Mouse (Mus musculus) kidney, embryonic 15.5 days (tissue): Measurements from ENCODE around the gene H2-DMb2. TPM values are rescaled to one million over a fixed set of nuclear protein-coding genes. Genes with fewer than 3 reads are reported as not detected.
A peak's percentile ranks its signal among the peaks of the same experiment; 100 is the strongest.

Source experiments
- ATAC-seq: fragments of 200-750 bp; cut with Nextera tagmentation; replicated peaks from 2 replicates; pipeline ENCODE4 v1.8.0; 2017; ENCODE audit warnings: moderate TSS enrichment; ENCODE audit not compliant: low FRiP score
- H3K27ac ChIP-seq: fragments of 300-500 bp; sonication (generic); 2 replicates; pipeline ENCODE4 v1.5.1; 2015; ENCODE audit warnings: mild to moderate bottlenecking, inconsistent platforms
- H3K27me3 ChIP-seq: fragments of 300-500 bp; sonication (generic); 2 replicates; pipeline ENCODE4 v1.6.1; 2015; ENCODE audit warnings: inconsistent platforms
- H3K36me3 ChIP-seq: fragments of 300-500 bp; sonication (generic); 2 replicates; pipeline ENCODE4 v1.6.1; 2015; ENCODE audit warnings: inconsistent platforms
- H3K4me1 ChIP-seq: fragments of 300-500 bp; sonication (generic); 2 replicates; pipeline ENCODE4 v1.6.1; 2015; ENCODE audit warnings: inconsistent platforms
- H3K4me2 ChIP-seq: fragments of 300-500 bp; sonication (generic); 2 replicates; pipeline ENCODE4 v1.6.1; 2015; ENCODE audit warnings: moderate library complexity, mild to moderate bottlenecking, inconsistent platforms
- H3K4me3 ChIP-seq: fragments of 300-500 bp; sonication (generic); replicated peaks from 2 replicates; pipeline ENCODE4 v1.5.1; 2015; ENCODE audit warnings: mild to moderate bottlenecking, inconsistent platforms
- H3K9ac ChIP-seq: fragments of 300-500 bp; sonication (generic); 2 replicates; pipeline ENCODE4 v1.6.1; 2015; ENCODE audit warnings: mild to moderate bottlenecking, inconsistent platforms
- H3K9me3 ChIP-seq: fragments of 300-500 bp; sonication (generic); replicated peaks from 2 replicates; pipeline ENCODE4 v1.6.1; 2016; ENCODE audit warnings: inconsistent platforms
- WGBS: fragments of 180-500 bp; shearing (Covaris S2); methylation state at CpG from one replicate; pipeline ENCODE4 v1.1.7; 2015; ENCODE audit warnings: mixed read lengths; 5-methylcytosine and 5-hydroxymethylcytosine counted together
- polyA plus RNA-seq: library from polyadenylated mRNA; unstranded; fragments of >200 nt; fragmentation: Nextera tagmentation; extraction: Ambion mirVana; gene quantifications from 2 replicates; pipeline ENCODE4 v1.2.1, GENCODE M21; 2015

The H2-DMb2 gene
- polyA plus RNA-seq, 1 experiment from 2014 or later, result 25.3 TPM

DNA sequence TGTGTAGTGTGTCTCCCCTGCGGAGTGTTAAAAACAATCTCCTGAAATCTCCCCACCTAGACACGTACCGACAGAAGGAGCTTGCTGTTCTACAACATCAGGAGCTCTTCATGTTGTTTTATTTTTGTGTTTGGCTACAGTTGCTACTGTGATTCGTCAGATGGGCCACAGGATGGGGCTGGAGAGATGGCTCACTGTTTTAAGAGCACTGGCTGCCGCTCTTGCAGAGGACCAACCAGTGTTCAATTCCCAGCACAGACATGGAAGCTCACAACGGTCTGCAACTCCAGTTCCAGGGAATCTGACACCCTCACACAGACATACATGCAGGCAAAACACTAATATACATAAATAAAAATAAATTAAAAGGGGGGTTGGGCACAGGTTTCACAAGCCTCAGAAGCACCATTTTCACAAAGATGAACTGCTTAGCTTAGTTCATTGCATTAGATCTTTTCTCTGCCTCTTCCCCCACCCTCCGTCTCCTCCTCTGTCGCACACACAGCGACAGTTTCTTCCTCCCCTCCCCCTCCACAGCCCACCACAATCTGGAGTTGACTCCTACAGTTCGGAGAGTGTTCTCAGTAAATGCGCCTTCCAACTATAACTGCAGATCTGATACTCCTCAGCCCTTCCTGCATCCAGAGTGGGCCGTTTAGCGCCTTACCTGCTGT is 14.7 kb upstream of the H2-DMb2 start:
- H3K27me3 ChIP-seq, result no peaks in the 10 kb centered on the region
- H3K4me3 ChIP-seq, result peak overlapping the region; percentile 10; the same call in 1 of the 2 replicates
- H3K27ac ChIP-seq, result peak overlapping the region; percentile 33; the same call in 1 of the 2 replicates
- H3K36me3 ChIP-seq, result no peaks in the 10 kb centered on the region
- peaks cover 63% of the 10 kb centered on the region for H3K4me1 ChIP-seq
- WGBS, result 27% methylated on average over 13 of the region's 13 CpGs
- ATAC-seq, result no peak
- H3K9me3 ChIP-seq, result no peaks in the 10 kb centered on the region
- H3K9ac ChIP-seq, result no peak overlapping the region
- H3K4me2 ChIP-seq, result peak overlapping the region; percentile 46

DNA sequence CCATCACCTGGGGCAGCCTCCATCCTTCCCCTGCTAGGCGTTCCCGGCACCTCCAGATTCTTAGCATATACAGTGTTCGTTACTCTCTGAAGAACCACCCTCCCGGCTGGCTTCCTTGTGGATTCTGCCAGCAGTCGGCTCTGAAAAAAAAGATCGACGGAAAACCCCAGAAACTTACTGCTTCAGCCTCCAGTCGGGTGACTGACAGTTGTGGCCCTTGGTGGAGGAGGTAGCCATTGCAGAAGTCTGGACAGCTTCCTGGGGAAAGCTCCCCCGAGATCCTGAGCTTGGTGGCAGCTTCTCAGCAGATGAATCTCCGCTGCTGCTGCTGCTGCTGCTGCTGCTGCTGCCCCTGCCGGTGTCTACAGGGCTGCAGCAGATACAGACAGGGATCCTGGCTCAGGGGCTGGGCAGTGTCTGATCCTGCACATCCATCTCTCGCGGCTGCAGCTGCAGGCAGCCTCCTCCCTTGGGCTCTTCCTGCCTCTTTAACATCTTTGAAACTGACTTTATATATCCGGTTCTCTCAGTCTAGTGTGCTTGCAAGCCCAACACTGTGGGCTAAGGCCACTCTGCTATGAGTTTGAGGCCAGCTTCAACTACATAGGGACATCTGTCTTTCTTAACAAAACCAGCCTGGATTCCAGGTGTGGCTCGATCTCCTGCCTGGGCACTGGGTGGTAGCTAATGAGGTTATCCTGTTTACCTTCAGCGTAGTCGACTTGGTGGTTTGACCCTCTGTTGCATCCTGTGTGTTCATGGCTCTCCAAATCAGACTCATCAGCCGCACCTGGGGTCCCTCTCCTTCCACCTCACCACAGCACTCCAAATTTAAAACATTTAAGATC is 13.9 kb upstream of the H2-DMb2 start:
- peak overlapping the region; percentile 10; the same call in 1 of the 2 replicates for H3K4me3 ChIP-seq
- WGBS, result 19% methylated on average over 18 of the region's 18 CpGs
- H3K27me3 ChIP-seq, result no peaks in the 10 kb centered on the region
- H3K4me1 ChIP-seq, result peaks cover 56% of the 10 kb centered on the region
- ATAC-seq, result no peak
- no peaks in the 10 kb centered on the region for H3K9me3 ChIP-seq
- no peak overlapping the region for H3K9ac ChIP-seq
- no peaks in the 10 kb centered on the region for H3K36me3 ChIP-seq
- H3K4me2 ChIP-seq, result peak overlapping the region; percentile 46
- peak overlapping the region; percentile 33 for H3K27ac ChIP-seq

DNA sequence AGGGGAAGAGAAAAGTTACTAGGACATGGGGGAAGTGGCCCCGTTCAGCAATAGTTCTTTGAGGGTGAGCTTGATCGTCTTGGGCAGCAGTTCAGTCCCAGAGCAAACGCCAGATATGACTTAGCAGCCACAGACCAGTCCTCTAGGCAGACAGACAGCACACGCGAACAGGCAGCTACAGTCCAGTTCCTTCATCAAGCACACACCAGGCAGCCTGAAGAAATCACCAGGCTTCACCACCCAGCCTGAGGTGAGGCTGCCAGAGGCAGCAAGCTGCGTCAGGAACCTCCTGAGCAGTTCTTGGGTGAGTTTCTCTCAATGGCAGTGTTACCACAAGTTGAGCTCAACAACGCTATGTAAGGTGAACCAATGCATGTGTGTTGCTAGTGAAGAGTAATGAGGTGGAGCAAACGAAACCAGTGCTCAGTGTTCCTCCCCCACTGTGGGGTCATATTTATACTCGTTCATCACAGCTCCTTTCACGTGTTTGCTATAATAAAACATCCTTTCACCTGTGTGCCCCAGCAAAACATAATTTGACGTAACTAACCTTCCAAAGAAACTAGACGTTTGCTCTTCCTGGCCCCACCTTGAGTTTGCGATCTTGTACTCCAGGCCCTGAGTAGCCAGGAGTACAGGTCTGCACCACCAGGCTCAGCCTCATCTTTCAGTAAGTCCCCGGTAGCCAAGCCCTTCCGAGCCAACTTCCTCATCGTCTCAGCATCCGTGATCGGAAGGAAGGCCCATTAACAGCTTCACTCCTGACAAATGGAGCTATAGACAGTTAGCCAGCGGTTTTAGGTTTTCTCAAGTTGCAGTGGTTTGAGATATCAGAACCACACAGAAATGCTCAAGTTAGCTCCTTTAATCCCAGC is 12.8 kb upstream of the H2-DMb2 start:
- H3K27me3 ChIP-seq, result no peaks in the 10 kb centered on the region
- 52% methylated on average over 19 of the region's 19 CpGs for WGBS

DNA sequence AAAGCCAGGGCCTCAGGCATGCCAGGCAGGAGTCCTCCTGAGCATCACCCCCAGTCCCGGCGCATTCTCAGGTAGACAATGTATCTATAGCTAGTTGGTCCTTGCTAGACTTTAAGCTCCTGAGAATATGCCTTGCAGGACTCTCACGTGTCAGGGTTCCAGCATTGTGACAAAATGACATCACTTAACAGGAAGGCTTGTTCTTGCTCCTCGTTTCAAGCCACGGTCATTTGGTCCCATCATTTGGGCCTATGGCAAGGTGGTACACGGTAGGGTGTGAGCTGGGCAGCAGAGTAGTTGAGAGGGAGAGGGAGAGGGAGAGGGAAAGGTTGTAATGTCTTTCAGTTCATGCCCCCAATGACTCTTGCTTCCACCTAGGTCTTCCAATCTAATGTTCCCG is 11.2 kb upstream of the H2-DMb2 start:
- H3K9me3 ChIP-seq, result no peaks in the 10 kb centered on the region
- peaks cover 44% of the 10 kb centered on the region for H3K4me1 ChIP-seq
- no peaks in the 10 kb centered on the region for H3K36me3 ChIP-seq
- no peak overlapping the region for H3K9ac ChIP-seq
- 81% methylated on average over 7 of the region's 7 CpGs for WGBS
- H3K27me3 ChIP-seq, result peaks cover 6% of the 10 kb centered on the region
- no peak overlapping the region for H3K4me3 ChIP-seq
- ATAC-seq, result no peak
- no peak overlapping the region for H3K4me2 ChIP-seq
- no peak overlapping the region for H3K27ac ChIP-seq

More for the DNA sequence above, 12.8 kb upstream of the H2-DMb2 start:
- Histone ChIP-seq H3K9ac (no peak overlapping the region), H3K36me3 (no peaks in the 10 kb centered on the region), H3K4me1 (peaks cover 47% of the 10 kb centered on the region), H3K27ac (no peak overlapping the region), H3K4me3 (no peak overlapping the region), H3K9me3 (no peaks in the 10 kb centered on the region), H3K4me2 (no peak overlapping the region)
- ATAC-seq, result no peak

DNA sequence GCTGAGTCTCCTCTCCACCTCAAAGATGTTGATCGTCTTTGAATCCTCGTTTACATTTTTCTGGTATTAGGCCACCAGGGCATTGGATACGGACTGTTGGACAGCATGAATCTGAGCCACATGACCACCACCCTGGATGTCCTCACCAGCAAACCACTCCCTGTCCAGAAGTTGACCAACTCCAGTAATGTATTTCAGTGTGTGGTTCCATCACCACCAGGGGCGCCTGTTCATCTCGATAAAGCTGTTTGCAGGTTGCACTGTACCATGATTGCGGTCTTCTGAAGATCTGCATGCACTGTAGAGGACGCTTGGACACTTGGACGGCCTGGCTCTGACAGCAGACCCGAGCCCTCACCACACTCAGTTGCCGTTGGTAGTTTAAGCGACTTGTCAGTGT is 9.8 kb upstream of the H2-DMb2 start:
- Histone ChIP-seq H3K9ac (no peak overlapping the region), H3K27me3 (peaks cover 19% of the 10 kb centered on the region), H3K36me3 (no peaks in the 10 kb centered on the region), H3K4me3 (no peak overlapping the region), H3K4me1 (peaks cover 31% of the 10 kb centered on the region), H3K9me3 (no peaks in the 10 kb centered on the region), H3K27ac (no peak overlapping the region), H3K4me2 (no peak overlapping the region)
- ATAC-seq, result no peak
- 84% methylated on average over 11 of the region's 11 CpGs for WGBS

DNA sequence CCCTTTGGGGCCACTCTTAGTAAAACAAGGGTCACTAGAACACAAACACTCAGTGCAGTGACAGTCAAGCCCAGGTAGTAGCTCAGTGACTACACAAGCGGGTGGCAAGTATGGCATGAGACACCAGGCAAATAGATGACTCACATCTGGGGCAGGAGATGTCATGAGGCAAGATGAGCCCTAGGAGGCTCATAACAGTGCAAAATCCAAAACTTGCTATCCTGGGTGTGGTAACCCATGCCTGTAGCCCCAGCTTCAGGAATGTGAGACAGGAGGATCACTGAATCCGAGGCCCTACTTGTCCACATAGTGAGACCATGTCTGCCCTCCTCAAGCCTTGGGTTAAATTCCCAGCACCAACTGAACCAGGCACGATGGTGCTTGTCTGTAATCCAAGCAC is 8.7 kb upstream of the H2-DMb2 start:
- ATAC-seq, result no peak
- WGBS, result 75% methylated on average over 3 of the region's 3 CpGs

DNA sequence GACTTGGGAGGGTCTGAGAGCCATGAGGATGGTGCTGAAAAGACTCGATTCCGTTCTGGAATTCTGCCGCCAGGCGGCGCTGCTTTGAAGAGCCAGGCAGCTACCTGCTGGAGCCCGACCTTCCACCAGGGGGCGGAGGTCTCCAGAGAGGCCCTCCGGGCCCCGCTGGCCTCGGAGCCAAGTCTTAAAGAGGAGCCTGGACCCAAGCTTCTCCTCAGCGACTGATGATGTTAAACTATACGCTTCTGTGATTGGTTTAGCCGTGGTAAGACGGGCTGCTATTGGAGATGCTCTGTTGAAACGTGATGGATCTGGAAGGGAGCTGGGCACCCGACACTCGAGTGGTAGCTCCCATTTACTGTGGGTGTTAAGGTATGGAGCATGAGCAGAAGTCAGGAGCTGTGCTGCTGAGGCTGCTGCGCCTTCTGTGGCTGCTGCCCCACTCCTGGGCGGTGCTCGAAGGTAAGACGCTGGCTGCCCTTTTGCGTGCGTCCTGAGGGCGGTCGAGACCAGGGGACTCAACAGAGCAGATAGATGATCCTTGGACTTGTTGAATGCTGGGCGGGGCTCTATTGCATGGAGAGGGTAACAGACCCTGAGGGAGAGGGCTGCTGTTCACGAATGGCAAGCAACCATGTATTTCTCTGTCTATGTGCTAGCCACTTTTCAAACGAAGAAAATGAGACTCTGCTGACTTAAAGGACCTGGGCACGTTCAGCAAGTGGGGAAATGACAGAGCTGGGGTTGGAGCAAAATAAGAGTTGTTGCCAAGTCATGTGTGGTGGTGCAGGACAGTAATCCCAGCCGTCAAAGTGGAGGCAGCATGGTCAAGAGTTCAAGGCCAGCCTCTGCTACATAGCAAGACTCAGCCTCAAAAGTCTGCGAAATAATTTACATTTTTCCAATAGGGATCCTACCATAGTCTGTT is 7.5 kb upstream of the H2-DMb2 start:
- peak overlapping the region; percentile 80 for H3K4me2 ChIP-seq
- no peaks in the 10 kb centered on the region for H3K36me3 ChIP-seq
- peaks cover 22% of the 10 kb centered on the region for H3K4me1 ChIP-seq
- peak overlapping the region; percentile 37; the same call in 1 of the 2 replicates for H3K9ac ChIP-seq
- peak overlapping the region; percentile 46 for H3K4me3 ChIP-seq
- WGBS, result 5% methylated on average over 31 of the region's 31 CpGs
- H3K27ac ChIP-seq, result peak overlapping the region; percentile 33; the same call in 1 of the 2 replicates
- no peaks in the 10 kb centered on the region for H3K9me3 ChIP-seq
- H3K27me3 ChIP-seq, result peaks cover 38% of the 10 kb centered on the region
- ATAC-seq, result peak; percentile 97

More for the DNA sequence above, 8.7 kb upstream of the H2-DMb2 start:
- Histone ChIP-seq H3K4me1 (peaks cover 27% of the 10 kb centered on the region), H3K27ac (no peak overlapping the region), H3K27me3 (peaks cover 30% of the 10 kb centered on the region), H3K9ac (no peak overlapping the region), H3K4me2 (no peak overlapping the region), H3K36me3 (no peaks in the 10 kb centered on the region), H3K9me3 (no peaks in the 10 kb centered on the region), H3K4me3 (no peak overlapping the region)

DNA sequence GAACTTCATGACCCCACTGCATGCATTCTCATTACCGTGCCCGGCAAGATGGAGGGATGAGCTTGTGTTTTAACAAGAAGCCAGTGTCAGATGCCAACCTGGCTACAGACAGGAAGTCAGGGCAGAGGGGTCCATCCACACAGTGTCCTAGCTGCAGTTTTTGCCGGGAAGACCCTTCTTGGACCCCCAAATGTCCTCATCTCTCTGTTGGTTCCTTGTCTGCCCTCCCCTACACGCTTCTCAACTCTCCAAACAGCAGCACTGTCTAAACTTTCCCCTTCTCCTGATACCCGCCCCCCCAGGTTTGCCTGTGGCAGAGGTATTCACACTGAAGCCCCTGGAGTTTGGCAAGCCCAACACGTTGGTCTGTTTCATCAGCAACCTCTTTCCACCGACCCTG is 5.5 kb upstream of the H2-DMb2 start:
- no peak for ATAC-seq
- H3K4me3 ChIP-seq, result no peak overlapping the region
- H3K36me3 ChIP-seq, result no peaks in the 10 kb centered on the region
- H3K9me3 ChIP-seq, result no peaks in the 10 kb centered on the region
- H3K4me2 ChIP-seq, result no peak overlapping the region
- H3K27ac ChIP-seq, result no peak overlapping the region
- no peak overlapping the region for H3K9ac ChIP-seq
- H3K27me3 ChIP-seq, result peaks cover 53% of the 10 kb centered on the region
- WGBS, result 68% methylated on average over 7 of the region's 7 CpGs
- H3K4me1 ChIP-seq, result peaks cover 23% of the 10 kb centered on the region

DNA sequence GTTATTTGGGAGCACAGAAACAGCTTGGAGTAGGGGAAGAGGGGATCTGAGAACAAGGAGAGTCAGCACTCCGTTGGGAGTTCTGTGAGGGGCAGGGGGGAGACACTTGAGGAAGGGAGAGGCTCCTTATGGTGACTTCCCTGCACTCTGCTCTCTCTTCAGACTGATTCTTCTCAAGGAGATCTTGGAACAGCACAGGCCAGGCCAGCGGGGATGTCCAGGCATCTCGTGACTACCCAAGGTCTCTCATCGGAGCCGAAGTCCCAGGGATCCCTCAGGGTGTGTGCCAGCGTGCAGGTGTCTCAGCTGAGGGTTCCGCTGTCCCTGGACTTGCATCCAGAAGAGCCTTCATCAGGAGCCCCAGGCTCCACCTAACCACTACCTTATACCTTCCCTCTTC is 4.5 kb upstream of the H2-DMb2 start:
- Histone ChIP-seq H3K27me3 (peaks cover 53% of the 10 kb centered on the region), H3K9me3 (no peaks in the 10 kb centered on the region), H3K27ac (no peak overlapping the region), H3K4me3 (no peak overlapping the region), H3K4me1 (peaks cover 31% of the 10 kb centered on the region), H3K9ac (peak overlapping the region; percentile 30; the same call in 1 of the 2 replicates), H3K36me3 (no peaks in the 10 kb centered on the region), H3K4me2 (peak overlapping the region; percentile 63)
- no peak for ATAC-seq
- 80% methylated on average over 7 of the region's 7 CpGs for WGBS

DNA sequence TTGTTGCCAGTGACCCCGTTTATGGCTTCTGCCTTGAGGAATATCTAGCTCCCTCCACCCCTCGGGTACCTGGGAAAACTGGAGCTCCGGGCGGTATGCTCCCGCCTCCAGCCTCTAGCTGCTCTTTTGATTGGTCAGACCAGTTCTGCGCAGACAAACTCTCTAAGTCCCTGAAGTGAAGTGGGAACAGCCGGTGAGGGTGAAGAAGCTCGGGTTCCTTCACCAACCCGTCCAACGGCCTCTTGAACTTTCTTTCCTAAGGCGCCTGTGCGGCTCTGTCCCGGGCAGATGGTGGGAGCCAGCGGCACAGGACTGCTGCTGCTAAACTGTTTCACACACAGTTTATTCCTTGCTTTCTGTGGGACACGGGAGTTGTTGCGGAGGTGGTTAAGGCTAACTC is 3.7 kb upstream of the H2-DMb2 start:
- peaks cover 31% of the 10 kb centered on the region for H3K4me1 ChIP-seq
- peaks cover 53% of the 10 kb centered on the region for H3K27me3 ChIP-seq
- no peak overlapping the region for H3K27ac ChIP-seq
- no peaks in the 10 kb centered on the region for H3K36me3 ChIP-seq
- no peak; the same call in 1 of the 2 replicates for ATAC-seq
- H3K9ac ChIP-seq, result peak overlapping the region; percentile 30; the same call in 1 of the 2 replicates
- WGBS, result 3% methylated on average over 16 of the region's 16 CpGs
- no peaks in the 10 kb centered on the region for H3K9me3 ChIP-seq
- H3K4me2 ChIP-seq, result peak overlapping the region; percentile 63
- H3K4me3 ChIP-seq, result peak overlapping the region; percentile 35

DNA sequence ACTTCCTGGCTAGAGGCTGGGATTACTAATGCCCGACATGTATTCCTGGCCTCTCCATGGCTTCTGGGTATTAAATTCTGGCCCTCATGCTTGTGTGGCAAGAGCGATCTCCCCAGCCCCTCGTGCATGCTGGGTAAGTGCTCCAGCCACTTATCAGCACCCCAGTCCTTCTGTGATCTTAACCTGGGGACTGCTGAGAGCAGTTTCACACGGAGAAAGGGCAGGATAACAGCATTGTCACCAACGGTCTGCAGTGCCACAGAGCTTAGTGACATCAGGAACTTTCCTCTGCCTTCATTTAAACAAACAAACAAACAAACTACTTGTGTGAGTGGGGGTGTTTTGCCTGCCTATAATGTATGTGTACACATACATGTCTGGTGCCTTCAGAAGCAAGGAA is 2.9 kb upstream of the H2-DMb2 start:
- Histone ChIP-seq H3K36me3 (no peaks in the 10 kb centered on the region), H3K4me1 (peaks cover 31% of the 10 kb centered on the region), H3K4me2 (peak overlapping the region; percentile 63), H3K9me3 (no peaks in the 10 kb centered on the region), H3K9ac (no peak overlapping the region), H3K27me3 (peaks cover 53% of the 10 kb centered on the region), H3K27ac (no peak overlapping the region), H3K4me3 (no peak overlapping the region)
- no peak for ATAC-seq
- WGBS, result 11% methylated on average over 5 of the region's 5 CpGs
